In genomic region chr4:124340073-124340472, GRCm38 (mm10) we compare ENCODE assay signal across 15 mouse cellular contexts.
"Had no signal": no experiment of that assay in that cellular context is flagged by ENCODE, and none has a peak within 500 bp of the region (broad histone marks: within the 10 kb centered on the region; RNA-seq: fewer than 3 reads in every experiment).

No protein-coding gene starts in this region.

- H3K36me3 ChIP-seq: lung, embryonic 15.5 days; midbrain, embryonic 13.5 days; midbrain, embryonic 15.5 days; neural tube, embryonic 12.5 days; stomach, embryonic 15.5 days had no signal

- H3K9ac ChIP-seq: lung, embryonic 15.5 days; midbrain, embryonic 13.5 days; midbrain, embryonic 15.5 days; neural tube, embryonic 12.5 days; stomach, embryonic 15.5 days had no signal

- H3K4me3 ChIP-seq: lung, embryonic 15.5 days; megakaryocyte, embryonic 14.5 days; midbrain, embryonic 13.5 days; midbrain, embryonic 15.5 days; neural tube, embryonic 12.5 days; stomach, embryonic 15.5 days had no signal

- DNase-seq: lung, adult 2 months; lung, postnatal 14 days; lung, postnatal 36 days; right cerebral cortex, postnatal 14 days; thymus, adult 2 months; thymus, postnatal 25 days; thymus, postnatal 4 days had no signal

- H3K27me3 ChIP-seq: lung, embryonic 15.5 days; megakaryocyte, embryonic 14.5 days; midbrain, embryonic 15.5 days; neural tube, embryonic 12.5 days; stomach, embryonic 15.5 days had no signal

- H3K27ac ChIP-seq: lung, embryonic 15.5 days; macrophage; midbrain, embryonic 13.5 days; midbrain, embryonic 15.5 days; neural tube, embryonic 12.5 days; stomach, embryonic 15.5 days; stomach, postnatal 0 days had no signal

- H3K9me3 ChIP-seq: lung, embryonic 15.5 days; midbrain, embryonic 15.5 days; neural tube, embryonic 12.5 days; stomach, embryonic 15.5 days had no signal

- H3K4me1 ChIP-seq: lung, embryonic 15.5 days; megakaryocyte, embryonic 14.5 days; midbrain, embryonic 13.5 days; midbrain, embryonic 15.5 days; neural tube, embryonic 12.5 days; stomach, embryonic 15.5 days had no signal
